Mouse (Mus musculus) lung, embryonic 14.5 days (tissue): ENCODE data around the gene Hif1an. TPM values are rescaled to one million over a fixed set of nuclear protein-coding genes. Genes with fewer than 3 reads are reported as not detected.

Experiments
- ATAC-seq: fragments of 200-750 bp; cut with Nextera tagmentation; 2 replicates; pipeline ENCODE4 v1.8.0; 2017; ENCODE audit warnings: mild to moderate bottlenecking, moderate TSS enrichment, moderate library complexity; ENCODE audit not compliant: insufficient read depth
- DNase-seq: peaks from one replicate; pipeline ENCODE4 v3.0.0-alpha.2; 2015
- H3K27ac ChIP-seq: fragments of 300-500 bp; sonication (generic); 2 replicates; pipeline ENCODE4 v1.5.1; 2014; ENCODE audit warnings: low read depth, mild to moderate bottlenecking, moderate library complexity
- H3K27me3 ChIP-seq: fragments of 300-500 bp; sonication (generic); 2 replicates; pipeline ENCODE4 v1.6.1; 2014; ENCODE audit warnings: low read length, control low read depth; ENCODE audit not compliant: insufficient read depth
- H3K36me3 ChIP-seq: fragments of 300-500 bp; sonication (generic); 2 replicates; pipeline ENCODE4 v1.6.1; 2014; ENCODE audit warnings: control low read depth; ENCODE audit not compliant: insufficient read depth
- H3K4me1 ChIP-seq: fragments of 300-500 bp; sonication (generic); 2 replicates; pipeline ENCODE4 v1.6.1; 2014; ENCODE audit warnings: antibody characterized with exemption, control low read depth; ENCODE audit not compliant: insufficient read depth
- H3K4me2 ChIP-seq: fragments of 300-500 bp; sonication (generic); 2 replicates; pipeline ENCODE4 v1.6.1; 2014; ENCODE audit warnings: mild to moderate bottlenecking
- H3K4me3 ChIP-seq: fragments of 300-500 bp; sonication (generic); 2 replicates; pipeline ENCODE4 v1.5.1; 2014; ENCODE audit warnings: low read depth, low read length
- H3K9ac ChIP-seq: fragments of 300-500 bp; sonication (generic); 2 replicates; pipeline ENCODE4 v1.6.1; 2014
- H3K9me3 ChIP-seq: fragments of 300-500 bp; sonication (generic); 2 replicates; pipeline ENCODE4 v1.6.1; 2016; ENCODE audit warnings: low read depth, low read length, control low read depth
- CTCF ChIP-seq: IDR thresholded peaks from 2 replicates; pipeline ENCODE4 v1.5.1; 2016; ENCODE audit warnings: antibody characterized with exemption, low read depth
- WGBS: fragments of 180-500 bp; shearing (Covaris S2); extraction: QIAGEN DNeasy Blood & Tissue Kit; methylation state at CpG from one replicate; pipeline ENCODE4 v1.1.7; 2014; 5-methylcytosine and 5-hydroxymethylcytosine counted together
- polyA plus RNA-seq: library from polyadenylated mRNA; unstranded; fragments of >200 nt; fragmentation: Nextera tagmentation; extraction: Ambion mirVana; gene quantifications from 2 replicates; pipeline ENCODE4 v1.2.1, GENCODE M21; 2014

The Hif1an gene
- polyA plus RNA-seq, 1 experiment from 2014 or later = 24.4 TPM

- no peak for DNase-seq
- WGBS = 30% methylated on average over 7 of the region's 7 CpGs
Observed at GRCm38 (mm10) chr19:44589591-44590223, 27.1 kb downstream of the Hif1an start.

GRCm38 (mm10) chr19:44590992-44591391, 28.3 kb downstream of the Hif1an start:
- no peaks in the 10 kb centered on the region for H3K36me3 ChIP-seq
- H3K4me3 ChIP-seq = no peak overlapping the region
- WGBS = 84% methylated on average over 18 of the region's 18 CpGs
- no peak for DNase-seq
- peaks cover 3% of the 10 kb centered on the region for H3K27me3 ChIP-seq
- no peaks in the 10 kb centered on the region for H3K4me1 ChIP-seq
- TF ChIP-seq CTCF = no peak
- H3K4me2 ChIP-seq = no peak overlapping the region
- ATAC-seq = no peak
- H3K27ac ChIP-seq = no peak overlapping the region
- no peak overlapping the region for H3K9ac ChIP-seq
- H3K9me3 ChIP-seq = no peaks in the 10 kb centered on the region

More at GRCm38 (mm10) chr19:44589591-44590223, 27.1 kb downstream of the Hif1an start:
- Histone ChIP-seq H3K9me3 (no peaks in the 10 kb centered on the region), H3K4me3 (no peak overlapping the region), H3K4me2 (no peak overlapping the region), H3K27ac (no peak overlapping the region), H3K27me3 (peaks cover 8% of the 10 kb centered on the region), H3K36me3 (no peaks in the 10 kb centered on the region), H3K9ac (no peak overlapping the region), H3K4me1 (no peaks in the 10 kb centered on the region)
- no peak for ATAC-seq
- no peak for TF ChIP-seq CTCF

DNA sequence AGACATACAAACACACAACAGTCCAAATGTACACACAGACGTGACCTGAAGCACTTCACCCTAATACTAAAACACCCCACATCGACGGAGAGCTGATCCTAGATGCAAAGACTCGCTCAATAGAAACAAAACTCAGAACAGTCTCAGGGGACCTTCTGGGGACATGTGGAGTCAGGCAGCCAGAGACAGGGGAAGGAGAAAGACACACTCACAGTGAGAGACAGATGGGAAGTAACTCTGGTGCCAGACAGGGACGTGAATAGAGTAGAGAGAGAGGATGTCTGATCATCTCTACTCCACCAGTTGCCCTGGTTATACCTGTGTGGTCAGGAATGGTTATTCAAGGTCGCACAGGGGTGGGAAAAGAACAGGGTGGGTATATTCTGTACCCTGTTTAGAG, 29.0 kb downstream of the Hif1an start:
- no peak overlapping the region for H3K27ac ChIP-seq
- no peak overlapping the region for H3K9ac ChIP-seq
- DNase-seq (no peak), ATAC-seq (no peak)
- WGBS = 59% methylated on average over 6 of the region's 6 CpGs
- no peak for TF ChIP-seq CTCF
- no peaks in the 10 kb centered on the region; the same call in 1 of the 2 replicates for H3K27me3 ChIP-seq
- H3K4me3 ChIP-seq = no peak overlapping the region
- no peak overlapping the region for H3K4me2 ChIP-seq
- no peaks in the 10 kb centered on the region for H3K36me3 ChIP-seq
- no peaks in the 10 kb centered on the region for H3K9me3 ChIP-seq
- H3K4me1 ChIP-seq = no peaks in the 10 kb centered on the region

DNA sequence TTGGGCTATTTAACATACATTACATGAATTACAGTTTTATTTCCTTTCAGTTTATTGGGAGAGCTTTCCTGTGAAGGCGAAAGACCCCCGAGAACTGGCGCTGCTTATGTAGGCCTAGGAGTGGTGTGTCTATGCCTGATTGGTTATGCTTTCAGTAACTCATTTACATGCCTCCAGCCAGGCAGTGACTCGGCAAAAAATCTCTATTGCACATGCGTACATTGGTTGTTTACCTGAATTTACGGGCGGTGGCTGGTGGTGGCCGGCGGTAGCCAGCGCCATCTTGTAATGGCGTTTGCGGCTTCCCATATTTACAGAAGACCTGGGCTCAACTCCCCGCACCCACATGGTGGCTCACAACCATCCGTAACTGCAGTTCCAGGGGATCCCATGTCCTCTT, 31.5 kb downstream of the Hif1an start:
- Histone ChIP-seq H3K9ac (no peak overlapping the region), H3K36me3 (no peaks in the 10 kb centered on the region), H3K4me2 (no peak overlapping the region), H3K4me3 (no peak overlapping the region), H3K9me3 (no peaks in the 10 kb centered on the region), H3K27me3 (no peaks in the 10 kb centered on the region; the same call in 1 of the 2 replicates), H3K4me1 (no peaks in the 10 kb centered on the region), H3K27ac (no peak overlapping the region)
- ATAC-seq = no peak
- 91% methylated on average over 14 of the region's 14 CpGs for WGBS
- no peak for TF ChIP-seq CTCF
- DNase-seq = no peak

DNA sequence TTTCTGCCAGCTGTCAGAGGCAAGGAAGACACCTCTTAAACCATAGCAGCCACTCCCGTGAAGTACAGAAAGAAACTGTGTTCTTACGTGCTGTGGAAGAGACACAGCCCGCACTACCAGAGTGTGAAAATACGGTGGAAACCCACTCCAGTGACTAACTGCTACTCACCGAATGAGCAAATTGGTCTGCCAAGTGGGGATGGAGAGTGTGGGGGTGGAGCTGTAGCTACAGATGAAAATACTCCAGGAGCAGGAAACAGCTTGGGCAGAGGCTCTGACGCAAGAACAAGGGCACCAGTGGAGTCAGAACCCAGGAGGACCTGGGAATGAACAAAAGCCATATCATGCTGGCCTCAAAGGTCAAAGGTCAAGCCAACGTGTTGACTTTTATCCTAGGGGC, 55.5 kb downstream of the Hif1an start:
- no peak overlapping the region for H3K4me3 ChIP-seq
- DNase-seq (no peak), ATAC-seq (no peak)
- WGBS = 51% methylated on average over 7 of the region's 7 CpGs
- no peaks in the 10 kb centered on the region for H3K4me1 ChIP-seq
- TF ChIP-seq CTCF = no peak
- H3K27me3 ChIP-seq = no peaks in the 10 kb centered on the region
- no peak overlapping the region for H3K27ac ChIP-seq
- H3K36me3 ChIP-seq = no peaks in the 10 kb centered on the region
- H3K4me2 ChIP-seq = no peak overlapping the region
- H3K9ac ChIP-seq = no peak overlapping the region
- no peaks in the 10 kb centered on the region for H3K9me3 ChIP-seq

Other genes with a start within 250 kb of the Hif1an start
- 0.15 TPM in 1 of 2 replicates, not detected in the other for gene Scd4, start 229.8 kb upstream of the Hif1an start, polyA plus RNA-seq
- 2.7 and 3.1 TPM in 2 replicates for gene Scd1, start 155.0 kb upstream of the Hif1an start, polyA plus RNA-seq
- not detected in 2 replicates for gene Wnt8b, start 69.4 kb upstream of the Hif1an start, polyA plus RNA-seq
- gene Sec31b, start 17.0 kb upstream of the Hif1an start, polyA plus RNA-seq = 0.30 and 0.45 TPM in 2 replicates
- not detected in 2 replicates for gene Gm20538, start 10.0 kb upstream of the Hif1an start, polyA plus RNA-seq
- gene Ndufb8, start 7.4 kb upstream of the Hif1an start, polyA plus RNA-seq = 544 and 562 TPM in 2 replicates
- gene Pax2, start 193.2 kb downstream of the Hif1an start, polyA plus RNA-seq = 0.07 TPM in 1 of 2 replicates, not detected in the other